Mouse (Mus musculus): Measurements from ENCODE around the gene Rsph9. TPM values are rescaled to one million over a fixed set of nuclear protein-coding genes. Genes with fewer than 3 reads are reported as not detected.

Rsph9 gene
- polyA plus RNA-seq, 1 experiment from 2014 or later: 8.6 TPM

GRCm38 (mm10) chr17:46161710-46162109 lies 17.7 kb upstream of the Rsph9 start:
- no peak for ATAC-seq
- H3K4me2 ChIP-seq (replicated peaks): peak overlapping the region; percentile 74
- 43% methylated on average over 9 of the region's 9 CpGs for WGBS
- no peaks in the 10 kb centered on the region for H3K9me3 ChIP-seq
- no peaks in the 10 kb centered on the region for H3K27me3 ChIP-seq (replicated peaks)
- peaks cover 25% of the 10 kb centered on the region for H3K4me1 ChIP-seq (replicated peaks)
- H3K27ac ChIP-seq: peak overlapping the region; percentile 72; the same call in 1 of the 2 replicates
- H3K9ac ChIP-seq: peak overlapping the region; percentile 80
- H3K36me3 ChIP-seq: peaks cover 25% of the 10 kb centered on the region
- H3K4me3 ChIP-seq (replicated peaks): peak overlapping the region; percentile 86

GRCm38 (mm10) chr17:46161179-46161578 lies 17.2 kb upstream of the Rsph9 start:
- Histone ChIP-seq H3K4me1 (replicated peaks) (peaks cover 25% of the 10 kb centered on the region), H3K36me3 (peaks cover 20% of the 10 kb centered on the region; the same call in 1 of the 2 replicates), H3K9ac (peak overlapping the region; percentile 80), H3K27ac (peak overlapping the region; percentile 72), H3K9me3 (no peaks in the 10 kb centered on the region), H3K27me3 (replicated peaks) (no peaks in the 10 kb centered on the region), H3K4me2 (replicated peaks) (peak overlapping the region; percentile 74), H3K4me3 (replicated peaks) (peak overlapping the region; percentile 86)
- WGBS: under 1% methylated on average over 19 of the region's 19 CpGs
- peak; percentile 26 for ATAC-seq

DNA sequence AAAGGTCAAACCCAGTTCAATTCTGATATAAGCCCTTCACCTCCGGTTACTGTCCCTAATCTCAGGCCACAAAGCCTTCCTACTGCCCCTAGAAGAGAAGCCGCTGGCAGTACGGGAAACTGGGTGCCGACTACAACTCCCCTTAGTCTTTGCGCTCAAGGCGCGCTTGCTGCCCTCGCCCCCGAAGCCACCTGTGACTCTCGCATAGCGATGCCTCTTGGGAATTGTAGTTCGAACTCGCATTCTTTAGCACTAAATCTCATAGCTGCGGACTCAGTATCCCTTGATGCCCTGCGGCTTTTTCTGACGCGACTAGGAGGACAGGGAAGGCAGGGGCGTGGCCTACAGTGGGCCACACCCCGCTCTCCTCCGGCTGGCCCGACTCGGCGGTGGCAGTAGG lies 16.7 kb upstream of the Rsph9 start, which contains the start of gene Gtpbp2:
TSS of gene Gtpbp2 (plus strand) at position 347 of the 400 bp plus-strand sequence.
- Histone ChIP-seq H3K9ac (peak within 1 kb of the TSS; percentile 80), H3K9me3 (no peaks in the 10 kb centered on the region), H3K4me1 (replicated peaks) (peaks cover 25% of the 10 kb centered on the region), H3K27me3 (replicated peaks) (no peaks in the 10 kb centered on the region), H3K4me3 (replicated peaks) (peak within 1 kb of the TSS; percentile 86), H3K4me2 (replicated peaks) (peak within 1 kb of the TSS; percentile 77), H3K36me3 (peaks cover 15% of the 10 kb centered on the region; the same call in 1 of the 2 replicates), H3K27ac (peak within 1 kb of the TSS; percentile 88)
- WGBS: under 1% methylated on average over 23 of the region's 23 CpGs
- peak; percentile 93 for ATAC-seq

DNA sequence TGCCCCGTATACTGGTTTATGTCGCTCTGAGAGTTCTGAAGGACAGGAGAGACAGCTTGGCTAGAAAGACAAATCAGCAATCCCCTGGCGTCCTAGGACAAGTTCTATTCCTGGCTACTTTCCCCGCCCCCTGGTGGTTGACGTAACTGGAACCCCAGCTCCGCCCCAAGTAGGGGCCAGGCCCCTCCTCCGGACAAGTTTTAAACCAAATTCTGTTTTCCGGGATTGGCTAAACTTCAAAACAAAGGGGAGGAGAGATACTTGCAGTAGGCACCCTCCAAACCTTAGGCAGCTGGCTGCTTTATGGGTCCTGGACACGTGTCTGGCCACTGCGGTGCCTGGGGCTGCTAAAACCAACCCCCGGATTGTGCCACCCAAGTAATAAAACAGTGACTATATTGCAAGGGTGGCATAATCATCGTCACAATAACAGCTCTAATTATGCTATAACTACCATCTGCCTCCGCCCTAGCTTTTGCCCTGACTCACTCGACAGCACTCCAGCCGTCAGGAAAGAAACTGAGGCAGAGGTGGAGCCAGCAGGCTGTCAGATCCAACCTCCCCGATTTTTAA lies 16.2 kb upstream of the Rsph9 start:
- Histone ChIP-seq H3K4me1 (replicated peaks) (peaks cover 25% of the 10 kb centered on the region), H3K36me3 (peaks cover 10% of the 10 kb centered on the region; the same call in 1 of the 2 replicates), H3K4me3 (replicated peaks) (peak overlapping the region; percentile 86), H3K27ac (peak overlapping the region; percentile 88), H3K4me2 (replicated peaks) (peak overlapping the region; percentile 77), H3K9ac (peak overlapping the region; percentile 50), H3K27me3 (replicated peaks) (no peaks in the 10 kb centered on the region), H3K9me3 (no peaks in the 10 kb centered on the region)
- under 1% methylated on average over 16 of the region's 16 CpGs for WGBS
- peak; percentile 72 for ATAC-seq

- 37% methylated on average over 2 of the region's 2 CpGs for WGBS
- no peak for ATAC-seq
- Histone ChIP-seq H3K4me3 (replicated peaks) (no peak overlapping the region), H3K27me3 (replicated peaks) (no peaks in the 10 kb centered on the region), H3K9me3 (no peaks in the 10 kb centered on the region), H3K9ac (no peak overlapping the region), H3K4me2 (replicated peaks) (peak overlapping the region; percentile 77), H3K36me3 (peaks cover 1% of the 10 kb centered on the region; the same call in 1 of the 2 replicates), H3K4me1 (replicated peaks) (peaks cover 25% of the 10 kb centered on the region), H3K27ac (no peak overlapping the region)
These were observed 15.2 kb upstream of the Rsph9 start for GRCm38 (mm10) chr17:46159236-46159635.

DNA sequence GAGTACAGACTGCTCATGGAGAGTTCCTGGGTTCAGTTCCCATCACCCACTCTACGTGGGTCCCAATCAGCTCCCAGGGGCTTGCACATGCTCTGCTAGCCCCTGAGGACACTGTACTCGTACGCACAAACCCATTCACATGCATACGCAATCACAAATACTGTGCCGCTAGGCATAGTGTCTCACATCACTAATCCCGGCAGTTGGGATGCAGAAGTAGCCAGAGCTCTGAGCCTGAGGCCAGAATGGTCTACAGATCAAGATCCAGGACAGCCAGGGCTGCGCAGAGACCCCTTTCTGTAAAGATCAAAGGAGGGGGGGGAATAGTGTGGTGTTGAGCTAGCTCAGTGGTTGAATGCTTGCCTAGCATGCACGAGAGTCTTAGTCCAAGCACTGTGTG lies 13.1 kb upstream of the Rsph9 start:
- ATAC-seq: no peak
- H3K4me3 ChIP-seq (replicated peaks): no peak overlapping the region
- H3K9me3 ChIP-seq: no peaks in the 10 kb centered on the region
- peaks cover 21% of the 10 kb centered on the region for H3K4me1 ChIP-seq (replicated peaks)
- H3K4me2 ChIP-seq (replicated peaks): no peak overlapping the region
- 89% methylated on average over 8 of the region's 8 CpGs for WGBS
- H3K27ac ChIP-seq: no peak overlapping the region
- no peak overlapping the region for H3K9ac ChIP-seq
- H3K36me3 ChIP-seq: no peaks in the 10 kb centered on the region
- no peaks in the 10 kb centered on the region for H3K27me3 ChIP-seq (replicated peaks)

DNA sequence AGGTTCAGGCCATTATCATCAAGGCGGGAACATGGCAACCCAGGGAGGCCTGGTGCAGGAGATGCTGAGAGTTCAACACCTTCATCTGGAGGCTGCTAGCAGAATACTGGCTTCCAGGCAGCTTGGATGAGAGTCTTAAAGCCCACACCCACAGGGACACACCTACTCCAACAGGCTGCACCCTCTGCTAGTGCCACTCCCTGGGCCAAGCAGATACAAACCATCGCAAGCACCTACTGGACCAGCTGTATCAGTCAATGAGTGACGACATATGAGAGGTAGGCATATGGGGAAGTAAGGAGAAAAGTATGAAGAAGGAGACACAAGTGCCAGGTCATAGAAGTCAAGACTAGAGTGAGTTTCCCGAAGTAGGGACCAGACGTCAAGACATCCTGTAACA lies 12.7 kb upstream of the Rsph9 start:
- WGBS: 80% methylated on average over 5 of the region's 5 CpGs
- no peak for ATAC-seq
- no peaks in the 10 kb centered on the region for H3K27me3 ChIP-seq (replicated peaks)
- H3K4me1 ChIP-seq (replicated peaks): peaks cover 17% of the 10 kb centered on the region
- H3K27ac ChIP-seq: no peak overlapping the region
- H3K4me2 ChIP-seq (replicated peaks): no peak overlapping the region
- H3K36me3 ChIP-seq: no peaks in the 10 kb centered on the region
- H3K4me3 ChIP-seq (replicated peaks): no peak overlapping the region
- no peaks in the 10 kb centered on the region for H3K9me3 ChIP-seq
- H3K9ac ChIP-seq: no peak overlapping the region

- no peaks in the 10 kb centered on the region for H3K9me3 ChIP-seq
- no peak overlapping the region for H3K4me2 ChIP-seq (replicated peaks)
- no peaks in the 10 kb centered on the region for H3K36me3 ChIP-seq
- no peaks in the 10 kb centered on the region for H3K27me3 ChIP-seq (replicated peaks)
- H3K27ac ChIP-seq: no peak overlapping the region
- ATAC-seq: no peak
- 96% methylated on average over 3 of the region's 3 CpGs for WGBS
- no peak overlapping the region for H3K9ac ChIP-seq
- H3K4me1 ChIP-seq (replicated peaks): peaks cover 14% of the 10 kb centered on the region
- no peak overlapping the region for H3K4me3 ChIP-seq (replicated peaks)
These were observed 10.3 kb upstream of the Rsph9 start for GRCm38 (mm10) chr17:46154336-46154735.

DNA sequence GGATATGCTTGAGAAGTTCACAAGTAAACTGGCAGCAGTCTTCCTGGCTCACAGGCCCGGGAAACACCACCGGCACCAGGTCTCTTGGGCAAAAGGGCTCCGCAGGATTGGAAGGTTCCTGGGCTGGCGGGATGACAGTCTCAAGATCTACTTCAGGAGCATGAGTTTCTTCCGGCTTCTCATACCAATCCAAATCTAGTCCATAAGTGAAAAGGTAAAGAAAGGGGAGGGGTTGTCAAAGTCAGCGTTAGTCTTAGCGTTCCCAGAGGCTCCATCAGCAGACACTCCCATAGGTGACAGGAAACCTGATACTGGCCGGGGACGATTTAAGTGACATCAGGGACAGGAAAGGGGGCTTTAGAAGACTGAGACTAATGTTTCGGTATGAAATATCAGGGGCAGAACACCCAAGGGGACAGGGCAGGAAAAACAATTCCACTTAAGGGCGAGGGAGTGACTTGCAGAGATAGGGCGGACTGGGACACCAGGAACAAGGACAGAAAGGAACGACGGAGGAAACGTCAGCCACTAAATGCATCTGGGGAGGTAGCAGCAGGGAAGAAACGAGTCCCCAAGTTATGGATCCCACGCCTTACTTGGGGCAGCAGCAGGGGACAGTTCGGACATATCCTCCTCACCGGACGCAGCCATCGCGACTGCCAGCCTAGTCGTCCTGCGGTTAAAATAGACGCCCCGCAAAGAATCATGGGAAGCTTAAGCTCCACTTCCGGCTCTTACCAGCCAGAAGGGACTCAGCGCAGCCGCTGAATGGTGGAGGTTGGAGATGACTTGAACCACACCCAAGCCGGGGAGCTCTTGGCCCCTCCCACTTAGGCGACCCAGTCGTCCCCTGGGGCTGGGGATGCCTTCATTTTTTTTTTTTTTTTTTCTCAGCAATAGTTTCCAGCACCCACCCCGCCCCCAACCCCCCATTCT lies 9.1 kb upstream of the Rsph9 start, which contains the start of gene Mad2l1bp:
TSS of gene Mad2l1bp (minus strand) at position 707 of the 936 bp plus-strand sequence.
- Histone ChIP-seq H3K9me3 (no peaks in the 10 kb centered on the region), H3K4me1 (replicated peaks) (peaks cover 12% of the 10 kb centered on the region), H3K4me3 (replicated peaks) (peak within 1 kb of the TSS; percentile 67), H3K9ac (peak within 1 kb of the TSS; percentile 69), H3K27me3 (replicated peaks) (no peaks in the 10 kb centered on the region), H3K36me3 (peaks cover under 1% of the 10 kb centered on the region; the same call in 1 of the 2 replicates), H3K27ac (peak within 1 kb of the TSS; percentile 62), H3K4me2 (replicated peaks) (peak within 1 kb of the TSS; percentile 87)
- peak; percentile 94 for ATAC-seq
- 4% methylated on average over 33 of the region's 33 CpGs for WGBS

DNA sequence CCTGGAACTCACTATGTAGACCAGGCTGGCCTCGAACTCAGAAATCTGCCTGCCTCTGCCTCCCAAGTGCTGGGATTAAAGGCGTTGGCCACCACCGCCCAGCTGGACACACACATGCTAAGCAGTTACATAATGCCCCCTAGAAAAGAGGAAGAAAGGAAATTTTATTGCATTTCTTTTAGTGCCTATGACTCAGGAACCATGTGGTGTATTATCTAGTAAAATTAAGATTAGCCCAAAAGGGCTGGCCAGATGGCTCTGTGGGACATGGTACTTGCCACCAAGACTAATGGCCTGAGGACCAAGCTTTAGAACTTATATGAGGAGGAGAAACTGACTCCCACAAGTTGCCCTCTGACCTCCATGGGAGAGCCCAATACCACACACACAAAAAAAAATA lies 4.1 kb downstream of the Rsph9 start:
- H3K4me2 ChIP-seq (replicated peaks): no peak overlapping the region
- ATAC-seq: no peak
- WGBS: 82% methylated on average over 3 of the region's 3 CpGs
- no peaks in the 10 kb centered on the region for H3K27me3 ChIP-seq (replicated peaks)
- H3K27ac ChIP-seq: no peak overlapping the region
- no peak overlapping the region for H3K9ac ChIP-seq
- no peaks in the 10 kb centered on the region for H3K9me3 ChIP-seq
- H3K4me3 ChIP-seq (replicated peaks): no peak overlapping the region
- no peaks in the 10 kb centered on the region for H3K36me3 ChIP-seq
- peaks cover 6% of the 10 kb centered on the region for H3K4me1 ChIP-seq (replicated peaks)

DNA sequence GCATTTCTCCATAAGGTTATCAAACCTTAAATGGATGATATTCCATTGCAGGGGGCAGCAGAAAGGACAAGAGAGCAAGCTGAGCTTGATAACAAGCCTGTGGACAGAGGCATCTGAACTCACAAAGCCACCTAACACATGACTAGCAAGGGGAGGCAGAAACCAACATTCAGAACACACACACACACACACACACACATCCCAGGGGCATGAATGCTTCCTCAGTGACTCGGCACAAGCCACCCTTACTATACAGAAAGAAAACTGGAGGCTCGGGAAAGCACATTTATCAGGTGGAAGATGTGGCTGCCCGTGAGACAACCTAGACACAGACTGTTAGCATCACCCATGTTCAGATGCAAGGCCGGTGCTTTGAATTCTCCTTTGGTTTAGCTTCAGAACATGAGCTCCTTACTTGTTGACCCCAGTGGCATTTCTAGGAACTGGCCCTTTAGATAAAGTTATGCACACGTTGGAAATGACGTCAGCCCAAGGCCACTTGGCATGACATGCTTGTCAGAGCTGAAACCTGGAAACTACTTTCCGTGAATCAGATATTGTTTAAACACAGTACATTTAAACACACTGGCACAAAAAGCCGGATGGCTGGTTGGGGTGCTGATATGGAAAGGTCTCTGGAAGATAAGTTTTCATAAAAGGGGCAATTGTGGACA lies 5.3 kb downstream of the Rsph9 start:
- no peak overlapping the region for H3K9ac ChIP-seq
- H3K4me1 ChIP-seq (replicated peaks): peaks cover 5% of the 10 kb centered on the region
- no peaks in the 10 kb centered on the region for H3K27me3 ChIP-seq (replicated peaks)
- 67% methylated on average over 8 of the region's 8 CpGs for WGBS
- H3K9me3 ChIP-seq: no peaks in the 10 kb centered on the region
- H3K4me2 ChIP-seq (replicated peaks): no peak overlapping the region
- H3K36me3 ChIP-seq: no peaks in the 10 kb centered on the region
- no peak overlapping the region for H3K4me3 ChIP-seq (replicated peaks)
- no peak overlapping the region for H3K27ac ChIP-seq
- no peak for ATAC-seq

DNA sequence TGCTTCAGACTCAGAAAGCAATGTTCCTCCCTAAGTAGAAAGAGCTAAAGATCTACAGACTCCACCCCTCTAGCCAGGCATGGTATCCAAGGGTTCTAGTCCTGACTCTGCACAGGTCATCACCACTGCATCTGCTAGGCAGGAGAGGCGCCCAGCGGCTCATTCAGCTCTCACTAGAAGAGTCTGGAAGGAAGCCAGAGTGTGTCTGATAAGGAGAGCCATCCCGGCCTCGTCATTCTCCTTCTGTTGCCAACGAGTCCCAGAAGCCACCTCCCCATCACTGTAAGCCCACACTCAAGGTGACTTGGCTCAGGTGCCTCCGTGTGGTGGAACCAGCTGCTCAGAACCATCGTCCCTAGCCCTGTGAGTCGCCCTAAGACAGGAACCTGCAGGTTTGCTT lies 11.2 kb downstream of the Rsph9 start:
- Histone ChIP-seq H3K9me3 (no peaks in the 10 kb centered on the region), H3K27me3 (replicated peaks) (no peaks in the 10 kb centered on the region), H3K27ac (no peak overlapping the region), H3K36me3 (peaks cover 17% of the 10 kb centered on the region; the same call in 1 of the 2 replicates), H3K9ac (no peak overlapping the region), H3K4me1 (replicated peaks) (no peaks in the 10 kb centered on the region), H3K4me2 (replicated peaks) (no peak overlapping the region), H3K4me3 (replicated peaks) (no peak overlapping the region)
- no peak for ATAC-seq
- 71% methylated on average over 8 of the region's 8 CpGs for WGBS
